ENCODE assay signal across 8 mouse cellular contexts in genomic region chr17:68840572-68840939, GRCm38 (mm10). TPM values are rescaled to one million over a fixed set of nuclear protein-coding genes. Genes with fewer than 3 reads are reported as not detected.
A peak's percentile ranks its signal among the peaks of the same experiment; 100 is the strongest.
DNase-seq lines count a peak whose midpoint lies in the region; ATAC-seq and TF ChIP-seq lines count a peak whose summit lies in the region.

No protein-coding gene starts in this region.

- peaks cover 2% of the 10 kb centered on the region; the same call in 1 of the 2 replicates for H3K27me3 ChIP-seq in cerebellum, adult 2 months (ENCODE audit: control insufficient read depth, insufficient read depth, low read length)
- peaks cover 72% of the 10 kb centered on the region for H3K27me3 ChIP-seq in liver, embryonic 12.5 days (replicated peaks)
- H3K27me3 ChIP-seq in hindbrain, postnatal 0 days (ENCODE audit: insufficient read depth, low read length) = no peaks in the 10 kb centered on the region
- H3K27me3 ChIP-seq in neural tube, embryonic 15.5 days (replicated peaks) = peaks cover 14% of the 10 kb centered on the region

- H3K9me3 ChIP-seq in liver, embryonic 12.5 days (replicated peaks) = no peaks in the 10 kb centered on the region
- H3K9me3 ChIP-seq in hindbrain, postnatal 0 days (ENCODE audit: low read length) = no peaks in the 10 kb centered on the region
- H3K9me3 ChIP-seq in neural tube, embryonic 15.5 days (replicated peaks) = no peaks in the 10 kb centered on the region

- WGBS in cerebellum, adult 2 months = 14% methylated on average over 10 of the region's 10 CpGs
- WGBS in liver, embryonic 12.5 days (ENCODE audit: insufficient replicate concordance) = 11% methylated on average over 10 of the region's 10 CpGs
- WGBS in hindbrain, postnatal 0 days = 14% methylated on average over 10 of the region's 10 CpGs
- WGBS in neural tube, embryonic 15.5 days = 21% methylated on average over 10 of the region's 10 CpGs

- no peak for ATAC-seq in liver, embryonic 12.5 days
- ATAC-seq in hindbrain, postnatal 0 days = no peak
- ATAC-seq in neural tube, embryonic 15.5 days (ENCODE audit: low FRiP score) = no peak
- no peak for ATAC-seq in erythroid progenitor cell, adult 5-6 weeks (replicated peaks; ENCODE audit: low FRiP score, poor library complexity, severe bottlenecking)

- peak overlapping the region; percentile 30 for H3K4me3 ChIP-seq in cerebellum, adult 2 months (replicated peaks; ENCODE audit: insufficient read depth, low read depth, low read length)
- peak overlapping the region; percentile 43 for H3K4me3 ChIP-seq in liver, embryonic 12.5 days
- peak overlapping the region; percentile 50 for H3K4me3 ChIP-seq in hindbrain, postnatal 0 days (ENCODE audit: low read length)
- peak overlapping the region; percentile 52 for H3K4me3 ChIP-seq in neural tube, embryonic 15.5 days (replicated peaks)

- no peak for DNase-seq in cerebellum, adult 2 months
- DNase-seq in cerebellum, adult 9-11 months = no peak
- DNase-seq in liver = no peak
- DNase-seq in hindbrain, postnatal 0 days (ENCODE audit: low spot score) = no peak
- DNase-seq in frontal cortex, postnatal 14 days (ENCODE audit: low spot score in 2 of 2) = no peak

- peak overlapping the region; percentile 68 for H3K4me2 ChIP-seq in liver, embryonic 12.5 days
- peak overlapping the region; percentile 95 for H3K4me2 ChIP-seq in hindbrain, postnatal 0 days (ENCODE audit: low read depth, low read length)
- H3K4me2 ChIP-seq in neural tube, embryonic 15.5 days = peak overlapping the region; percentile 91

- no peak for TF ChIP-seq CTCF in cerebellum, adult 2 months (IDR thresholded peaks at IDR 0.05; ENCODE audit: borderline replicate concordance, insufficient read depth, low read depth, low read length)
- no peak for TF ChIP-seq CTCF in hindbrain, postnatal 0 days (IDR thresholded peaks at IDR 0.05; ENCODE audit: low read depth)

- TF ChIP-seq POLR2A in cerebellum, adult 2 months (IDR thresholded peaks at IDR 0.05; ENCODE audit: borderline replicate concordance, insufficient read depth, low read length) = no peak

- H3K9ac ChIP-seq in liver, embryonic 12.5 days = no peak overlapping the region
- H3K9ac ChIP-seq in hindbrain, postnatal 0 days (replicated peaks; ENCODE audit: low read length) = peak overlapping the region; percentile 70
- H3K9ac ChIP-seq in neural tube, embryonic 15.5 days (replicated peaks) = peak overlapping the region; percentile 61

- H3K4me1 ChIP-seq in cerebellum, adult 2 months (ENCODE audit: control insufficient read depth, insufficient read depth, low read length) = no peaks in the 10 kb centered on the region
- H3K4me1 ChIP-seq in liver, embryonic 12.5 days = 0 out of 2 replicates have a peak, but pooled peaks cover 16% of the 10 kb centered on the region
- H3K4me1 ChIP-seq in hindbrain, postnatal 0 days (ENCODE audit: insufficient read depth, low read length) = peaks cover 8% of the 10 kb centered on the region
- H3K4me1 ChIP-seq in neural tube, embryonic 15.5 days = peaks cover 45% of the 10 kb centered on the region

- H3K36me3 ChIP-seq in liver, embryonic 12.5 days = no peaks in the 10 kb centered on the region
- no peaks in the 10 kb centered on the region for H3K36me3 ChIP-seq in hindbrain, postnatal 0 days (ENCODE audit: insufficient read depth, low read length)
- no peaks in the 10 kb centered on the region for H3K36me3 ChIP-seq in neural tube, embryonic 15.5 days

- H3K27ac ChIP-seq in cerebellum, adult 2 months (ENCODE audit: insufficient read depth, low read length) = no peak overlapping the region
- H3K27ac ChIP-seq in liver, embryonic 12.5 days = no peak overlapping the region
- no peak overlapping the region for H3K27ac ChIP-seq in hindbrain, postnatal 0 days
- H3K27ac ChIP-seq in neural tube, embryonic 15.5 days (replicated peaks) = no peak overlapping the region

RNA-seq across cellular contexts. Expression of gene Tmem200c, which starts 14.1 kb away (rescaled TPM):
- 4.1 and 5.1 TPM in 2 replicates for polyA plus RNA-seq in cerebellum, adult 2 months (2012; rRNA removed)
- 0.07 and 0.17 TPM in 2 replicates for polyA plus RNA-seq in liver, embryonic 12.5 days (2016; fragmentation: Nextera tagmentation; extraction: Ambion mirVana)
- total RNA-seq in hindbrain, postnatal 0 days (2014; rRNA removed) = 15.4 and 19.9 TPM in 2 replicates
- 2.3 and 2.7 TPM in 2 replicates for polyA plus RNA-seq in hindbrain, postnatal 0 days (2015; fragmentation: Nextera tagmentation; extraction: Ambion mirVana)
- polyA plus RNA-seq in neural tube, embryonic 15.5 days (2015; fragmentation: Nextera tagmentation; extraction: Ambion mirVana) = 2.9 and 3.7 TPM in 2 replicates
- not detected in 2 replicates for total RNA-seq in erythroid progenitor cell, adult 5-6 weeks (2015; ENCODE audit: low replicate concordance)
- not detected in 2 replicates for total RNA-seq in erythroid progenitor cell, adult 5-6 weeks (2017; ENCODE audit: low replicate concordance)
